Mouse (Mus musculus) E14TG2a.4 (cell line): ENCODE results near the gene Tuba1b.

Source experiments
- H3K27me3 ChIP-seq: 2 replicates; pipeline ENCODE4 v1.6.1; 2014; ENCODE audit warnings: low read length, control low read depth; ENCODE audit not compliant: insufficient read depth
- H3K36me3 ChIP-seq: 2 replicates; pipeline ENCODE4 v1.6.1; 2014; ENCODE audit warnings: low read length, control low read depth; ENCODE audit not compliant: insufficient read depth
- H3K4me1 ChIP-seq: replicated peaks from 2 replicates; pipeline ENCODE4 v1.6.1; 2014; ENCODE audit warnings: low read depth, low read length, control low read depth
- H3K4me3 ChIP-seq: replicated peaks from 2 replicates; pipeline ENCODE4 v1.5.1; 2014; ENCODE audit warnings: mild to moderate bottlenecking, low read length
- H3K9me3 ChIP-seq: 2 replicates; pipeline ENCODE4 v1.6.1; 2014; ENCODE audit warnings: low read length, control low read depth
- CTCF ChIP-seq: conservative IDR thresholded peaks from 2 replicates; pipeline ENCODE4 v1.5.1; 2014; ENCODE audit warnings: low read length
- NANOG ChIP-seq: IDR thresholded peaks from 2 replicates; pipeline ENCODE4 v1.6.1; 2014; ENCODE audit warnings: borderline replicate concordance, low read length, mixed read lengths
- POU5F1 ChIP-seq: IDR thresholded peaks from 2 replicates; pipeline ENCODE4 v1.6.1; 2014; ENCODE audit warnings: low read length, borderline replicate concordance

Gene Tuba1b

DNA sequence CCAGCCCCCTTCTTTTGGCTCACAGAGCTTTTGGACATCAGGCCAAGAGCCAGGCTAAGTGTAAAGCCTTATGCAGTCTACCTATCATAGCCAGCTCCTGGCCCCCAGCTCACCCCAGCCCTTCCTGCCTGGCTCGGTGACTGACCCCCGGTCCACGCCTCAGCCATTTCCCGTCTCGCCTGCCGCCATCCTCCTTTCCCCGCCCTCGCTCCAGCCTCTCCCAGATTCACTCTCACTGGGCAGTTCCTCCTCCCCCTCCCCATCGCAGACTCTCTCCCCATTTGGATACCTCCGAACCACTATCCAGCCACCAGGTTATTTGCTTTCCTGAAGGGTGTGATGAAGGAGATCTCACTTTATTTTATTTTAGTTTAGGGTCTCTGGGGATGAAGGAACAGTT lies 36.9 kb downstream of the Tuba1b start:
- Histone ChIP-seq H3K27me3 (peaks cover 79% of the 10 kb centered on the region), H3K4me3 (peak overlapping the region; percentile 81), H3K36me3 (no peaks in the 10 kb centered on the region), H3K4me1 (peaks cover 60% of the 10 kb centered on the region), H3K9me3 (no peaks in the 10 kb centered on the region)
- TF ChIP-seq CTCF (no peak), NANOG (no peak), POU5F1 (no peak)

GRCm38 (mm10) chr15:98895635-98896589 lies 38.5 kb downstream of the Tuba1b start:
- Histone ChIP-seq H3K36me3 (no peaks in the 10 kb centered on the region), H3K4me3 (peak overlapping the region; percentile 69), H3K27me3 (peaks cover 81% of the 10 kb centered on the region), H3K9me3 (no peaks in the 10 kb centered on the region), H3K4me1 (peaks cover 75% of the 10 kb centered on the region)
- no peak for TF ChIP-seq POU5F1
- TF ChIP-seq CTCF, result no peak
- TF ChIP-seq NANOG, result no peak

DNA sequence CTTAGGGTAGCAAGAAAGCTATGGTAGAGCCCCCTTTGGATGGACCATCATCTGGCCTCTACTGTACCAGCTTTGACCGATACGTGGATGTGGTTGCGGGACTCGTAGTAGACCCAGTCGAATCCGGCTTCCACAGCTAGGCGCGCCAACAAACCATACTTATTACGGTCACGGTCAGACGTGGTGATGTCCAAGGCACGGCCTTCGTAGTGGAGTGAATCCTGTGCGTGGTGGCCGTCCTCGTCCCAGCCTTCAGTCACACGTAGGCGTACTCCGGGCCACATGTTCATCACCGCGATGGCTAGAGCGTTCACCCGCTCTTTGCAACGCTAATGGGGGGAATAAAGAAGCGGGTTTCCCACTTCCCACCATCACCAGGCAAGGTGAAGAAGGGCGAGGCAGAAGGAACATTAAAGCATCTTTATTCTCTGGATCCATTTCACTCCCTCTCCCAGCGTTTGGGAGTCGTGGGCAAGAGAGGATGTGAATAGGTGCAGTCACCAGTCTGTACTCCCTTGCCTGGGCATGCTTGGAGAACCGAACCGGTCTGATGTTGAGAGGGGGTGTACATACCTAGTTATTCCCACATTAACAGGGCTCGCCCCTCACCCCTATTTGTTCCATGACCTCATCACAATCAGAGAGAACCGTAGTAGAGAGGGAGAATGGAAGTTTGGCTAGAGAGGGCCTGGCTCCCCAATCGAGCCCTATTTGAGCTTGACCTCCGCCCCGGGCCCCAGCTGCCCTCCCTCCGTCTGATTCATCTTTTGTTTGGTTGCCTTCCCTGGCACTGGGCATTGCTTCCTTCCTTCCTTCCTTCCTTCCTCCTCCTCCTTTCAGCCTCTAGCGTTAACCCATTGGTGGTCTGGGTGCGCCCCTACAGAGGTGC lies 39.4 kb downstream of the Tuba1b start:
- peaks cover 74% of the 10 kb centered on the region for H3K27me3 ChIP-seq
- TF ChIP-seq NANOG, result no peak
- no peak for TF ChIP-seq CTCF
- TF ChIP-seq POU5F1, result no peak
- peak overlapping the region; percentile 71 for H3K4me3 ChIP-seq
- no peaks in the 10 kb centered on the region for H3K9me3 ChIP-seq
- H3K36me3 ChIP-seq, result no peaks in the 10 kb centered on the region
- H3K4me1 ChIP-seq, result peaks cover 78% of the 10 kb centered on the region

DNA sequence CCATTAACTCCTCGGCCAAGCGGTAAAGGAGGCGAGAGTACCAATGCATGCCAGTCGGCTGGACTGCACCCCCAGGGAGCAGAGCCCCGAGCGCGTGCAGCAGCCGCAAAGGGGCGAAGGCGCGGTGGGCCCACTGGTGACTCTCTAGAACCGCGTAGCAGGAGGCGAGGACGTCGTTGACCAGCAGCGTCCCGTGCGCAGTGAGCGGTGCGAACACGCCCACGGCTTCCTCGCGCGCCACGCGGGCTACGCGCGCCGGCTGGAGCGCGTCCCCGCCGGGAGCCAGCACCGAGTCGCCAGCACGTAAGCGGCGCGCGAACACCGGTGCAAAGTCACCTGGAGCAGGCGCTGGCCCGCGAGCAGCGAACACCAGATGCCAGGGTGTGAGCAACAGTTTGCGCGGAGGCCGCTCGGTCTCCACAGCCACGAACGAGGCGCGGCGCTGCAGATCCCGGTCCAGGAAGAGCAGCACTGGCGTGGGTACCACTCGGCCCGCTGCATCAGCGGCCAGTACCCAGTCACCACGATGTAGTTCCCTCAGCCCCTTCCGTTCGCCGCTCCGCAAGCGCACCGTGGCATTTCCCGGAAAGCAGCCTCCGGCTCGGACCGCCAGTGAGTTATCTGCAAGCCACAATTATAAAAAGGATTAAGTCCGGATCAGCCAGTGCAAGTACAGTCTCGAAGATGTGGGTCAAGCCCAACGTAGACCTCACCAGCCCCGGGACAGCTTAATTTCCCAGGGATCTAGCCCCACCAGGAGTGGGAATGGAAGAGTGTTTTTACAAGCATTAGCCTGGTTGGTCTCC lies 40.2 kb downstream of the Tuba1b start, which contains the start of gene Rhebl1:
Gene Rhebl1 (minus strand): TSS at position 601 of the 806 bp plus-strand sequence.
- TF ChIP-seq CTCF (no peak), POU5F1 (no peak), NANOG (no peak)

DNA sequence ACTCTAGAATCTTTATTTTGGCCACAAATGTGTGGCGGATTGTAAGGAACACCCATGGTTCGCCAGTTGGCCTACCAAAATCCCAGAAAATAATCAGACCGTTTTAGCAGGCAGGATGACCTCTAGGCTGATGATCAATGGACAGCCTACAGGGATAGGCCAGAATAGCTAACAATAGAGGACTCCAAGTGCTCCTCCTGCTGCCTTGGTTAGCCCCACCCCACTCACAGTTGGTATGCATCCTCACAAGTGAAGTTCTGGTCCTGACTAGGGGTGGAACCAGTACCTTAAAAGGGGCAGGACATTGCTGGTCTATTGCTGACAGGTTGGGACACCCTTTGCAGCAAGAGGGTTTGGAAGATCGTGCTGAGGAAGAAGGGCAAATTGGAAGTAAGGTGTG lies 41.3 kb downstream of the Tuba1b start:
- 0 out of 2 replicates have a peak overlapping the region, but pooled peaks have one; percentile 1 for H3K4me3 ChIP-seq
- no peaks in the 10 kb centered on the region for H3K9me3 ChIP-seq
- H3K27me3 ChIP-seq, result peaks cover 57% of the 10 kb centered on the region
- peaks cover 68% of the 10 kb centered on the region for H3K4me1 ChIP-seq
- no peak for TF ChIP-seq POU5F1
- no peak for TF ChIP-seq NANOG
- no peak for TF ChIP-seq CTCF
- H3K36me3 ChIP-seq, result no peaks in the 10 kb centered on the region

More for the DNA sequence above, 40.2 kb downstream of the Tuba1b start, which contains the start of gene Rhebl1:
- Histone ChIP-seq H3K9me3 (no peaks in the 10 kb centered on the region), H3K27me3 (peaks cover 68% of the 10 kb centered on the region), H3K4me3 (peak within 1 kb of the TSS; percentile 71), H3K4me1 (peaks cover 78% of the 10 kb centered on the region), H3K36me3 (no peaks in the 10 kb centered on the region)

DNA sequence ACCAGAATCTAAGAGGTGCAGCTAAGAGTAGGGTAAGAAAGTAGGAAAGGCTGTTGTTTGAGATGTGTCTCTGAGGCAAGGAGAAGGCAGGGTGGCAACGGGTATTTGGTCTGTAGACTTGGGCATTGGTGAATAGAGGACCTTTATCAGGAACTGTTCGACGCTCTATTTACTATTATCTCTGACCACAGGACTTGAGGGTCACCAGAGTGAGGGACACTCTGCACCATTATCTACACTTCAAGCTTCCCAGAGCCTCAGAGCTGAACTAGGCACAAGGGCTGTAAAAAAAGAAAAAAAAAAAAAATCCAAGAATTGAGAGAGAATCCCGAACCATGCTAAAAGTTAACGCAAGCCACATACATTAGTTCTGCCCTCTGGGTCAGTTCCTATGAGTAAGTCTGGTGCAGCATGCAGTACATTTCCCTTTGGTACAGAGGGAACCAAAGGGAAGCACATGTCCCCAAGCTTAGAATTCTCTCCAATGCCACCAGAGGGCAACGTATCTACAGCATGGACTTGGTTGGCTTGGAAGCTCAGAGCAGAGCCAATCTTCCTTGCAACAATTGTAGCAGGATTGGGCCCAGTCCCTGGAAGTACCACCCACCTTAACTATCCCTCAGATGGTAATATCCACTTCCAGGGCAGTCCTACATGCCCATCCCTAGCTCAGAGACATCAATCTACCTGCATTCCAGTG lies 42.3 kb downstream of the Tuba1b start:
- Histone ChIP-seq H3K4me1 (peaks cover 59% of the 10 kb centered on the region), H3K9me3 (peaks cover 6% of the 10 kb centered on the region), H3K36me3 (no peaks in the 10 kb centered on the region), H3K27me3 (peaks cover 47% of the 10 kb centered on the region), H3K4me3 (no peak overlapping the region)
- TF ChIP-seq CTCF (peak; percentile 48), NANOG (no peak), POU5F1 (no peak)

- Histone ChIP-seq H3K27me3 (peaks cover 40% of the 10 kb centered on the region), H3K4me1 (peaks cover 54% of the 10 kb centered on the region), H3K9me3 (peaks cover 10% of the 10 kb centered on the region), H3K36me3 (no peaks in the 10 kb centered on the region), H3K4me3 (peak overlapping the region; percentile 76)
- TF ChIP-seq POU5F1, result no peak
- TF ChIP-seq CTCF, result no peak
- TF ChIP-seq NANOG, result no peak
These were observed 43.1 kb downstream of the Tuba1b start for GRCm38 (mm10) chr15:98891198-98891742.
